Mouse (Mus musculus): ENCODE data around the gene Cd24a. TPM values are rescaled to one million over a fixed set of nuclear protein-coding genes. Genes with fewer than 3 reads are reported as not detected.

The Cd24a gene
- total and polyA plus RNA-seq, 3 experiments: 5.0 to 36.4 (median 19.7) TPM

DNA sequence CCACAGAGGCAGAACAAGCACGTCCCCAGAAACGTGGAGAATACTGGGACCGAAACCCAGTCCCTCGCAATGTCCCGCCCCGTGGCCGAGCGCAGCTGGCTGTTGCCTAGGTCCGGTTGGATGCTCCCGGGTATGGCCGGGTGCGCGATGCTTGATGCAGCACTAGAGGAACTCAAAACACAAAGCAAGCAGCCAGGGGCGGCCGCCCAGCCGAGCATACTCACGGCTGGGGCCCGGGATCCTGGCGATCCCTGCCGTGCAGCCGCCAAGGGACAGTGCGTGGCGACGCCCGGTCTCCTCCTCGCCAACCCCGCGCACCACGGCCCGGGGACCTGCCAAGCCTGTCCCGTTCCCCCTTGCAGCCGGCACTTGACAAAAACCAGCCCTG is 276 bp downstream of the Cd24a start:
- WGBS: 0% methylated on average over 32 of the region's 32 CpGs
- no peak overlapping the region for H3K27ac ChIP-seq
- intact Hi-C loops (cut with DNase I): loop anchor here (10.0 kb wide), 1 partner anchor 496 kb away; no protein-coding TSS in a partner anchor

GRCm38 (mm10) chr10:43578754-43579380 is 783 bp downstream of the Cd24a start:
- Histone ChIP-seq H3K9ac (ENCODE audit: low read depth, low read length) (peak overlapping the region; percentile 48), H3K79me2 (replicated peaks; ENCODE audit: control insufficient read depth, insufficient read depth, low read length) (no peaks in the 10 kb centered on the region), H3K4me1 (ENCODE audit: control insufficient read depth, insufficient read depth, low read length) (peaks cover 3% of the 10 kb centered on the region), H3K27ac (no peak overlapping the region), H3K27me3 (ENCODE audit: control insufficient read depth, insufficient read depth, low read length) (peaks cover 6% of the 10 kb centered on the region), H3K4me3 (peak overlapping the region; percentile 41), H3K36me3 (ENCODE audit: control insufficient read depth, insufficient read depth, low read length) (no peaks in the 10 kb centered on the region)
- 1% methylated on average over 56 of the region's 65 CpGs for WGBS
- peak; percentile 49 to 73 for DNase-seq
- intact Hi-C loops (cut with DNase I): loop anchor here (10.0 kb wide), 1 partner anchor 496 kb away; no protein-coding TSS in a partner anchor
- TF ChIP-seq POLR2A (IDR thresholded peaks at IDR 0.05; ENCODE audit: insufficient read depth, low read depth, low read length): no peak
- TF ChIP-seq EP300 (IDR thresholded peaks at IDR 0.05; ENCODE audit: insufficient read depth, low read depth, low read length): no peak
- TF ChIP-seq CTCF (IDR thresholded peaks at IDR 0.05): no peak

More for the DNA sequence above, 276 bp downstream of the Cd24a start:
- peaks cover 6% of the 10 kb centered on the region for H3K27me3 ChIP-seq (ENCODE audit: control insufficient read depth, insufficient read depth, low read length)
- no peaks in the 10 kb centered on the region for H3K36me3 ChIP-seq (ENCODE audit: control insufficient read depth, insufficient read depth, low read length)
- peaks cover 3% of the 10 kb centered on the region for H3K4me1 ChIP-seq (ENCODE audit: control insufficient read depth, insufficient read depth, low read length)
- 0 out of 2 replicates have a peak overlapping the region, but pooled peaks have one; percentile 46 for H3K9ac ChIP-seq (ENCODE audit: low read depth, low read length)
- peak overlapping the region; percentile 41 for H3K4me3 ChIP-seq
- DNase-seq: peak in 1 of 2 experiments; percentile 43
- no peaks in the 10 kb centered on the region for H3K79me2 ChIP-seq (replicated peaks; ENCODE audit: control insufficient read depth, insufficient read depth, low read length)
- TF ChIP-seq CTCF (IDR thresholded peaks at IDR 0.05): no peak
- TF ChIP-seq POLR2A (IDR thresholded peaks at IDR 0.05; ENCODE audit: insufficient read depth, low read depth, low read length): no peak
- TF ChIP-seq EP300 (IDR thresholded peaks at IDR 0.05; ENCODE audit: insufficient read depth, low read depth, low read length): no peak

GRCm38 (mm10) chr10:43579381-43580261 is 1.5 kb downstream of the Cd24a start:
- intact Hi-C loops (cut with DNase I): loop anchor here (10.0 kb wide), 1 partner anchor 495 kb away; no protein-coding TSS in a partner anchor
- Histone ChIP-seq H3K9ac (ENCODE audit: low read depth, low read length) (peak overlapping the region; percentile 48; the same call in 1 of the 2 replicates), H3K27ac (no peak overlapping the region), H3K27me3 (ENCODE audit: control insufficient read depth, insufficient read depth, low read length) (peaks cover 6% of the 10 kb centered on the region), H3K4me3 (peak overlapping the region; percentile 41), H3K36me3 (ENCODE audit: control insufficient read depth, insufficient read depth, low read length) (no peaks in the 10 kb centered on the region), H3K79me2 (replicated peaks; ENCODE audit: control insufficient read depth, insufficient read depth, low read length) (no peaks in the 10 kb centered on the region), H3K4me1 (ENCODE audit: control insufficient read depth, insufficient read depth, low read length) (peaks cover 3% of the 10 kb centered on the region)
- peak; percentile 26 to 37 for DNase-seq
- no peak for TF ChIP-seq EP300 (IDR thresholded peaks at IDR 0.05; ENCODE audit: insufficient read depth, low read depth, low read length)
- TF ChIP-seq POLR2A (IDR thresholded peaks at IDR 0.05; ENCODE audit: insufficient read depth, low read depth, low read length): no peak
- no peak for TF ChIP-seq CTCF (IDR thresholded peaks at IDR 0.05)
- WGBS: under 1% methylated on average over 49 of the region's 49 CpGs

DNA sequence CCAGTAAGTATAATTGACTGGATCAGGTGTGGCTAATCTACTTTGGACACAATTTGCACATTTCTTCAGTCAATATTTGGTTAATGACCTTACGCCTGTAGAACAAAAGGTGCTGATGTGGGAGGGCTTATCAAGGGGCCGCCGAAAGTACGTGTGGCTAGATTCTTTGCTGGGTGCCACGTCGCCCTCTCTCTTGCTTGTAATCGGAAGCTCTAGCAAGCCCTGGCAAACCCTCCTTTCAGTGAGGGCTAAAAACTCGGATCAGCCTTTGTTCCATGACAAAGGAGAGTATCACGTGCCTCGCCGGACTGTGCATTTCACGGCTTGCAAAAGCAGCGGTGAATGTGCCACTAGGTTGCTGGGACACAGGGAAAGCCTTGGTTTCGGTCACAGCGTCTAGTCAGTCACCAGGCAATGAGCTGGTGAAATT is 2.6 kb downstream of the Cd24a start:
- intact Hi-C loops (cut with DNase I): no loop called here

DNA sequence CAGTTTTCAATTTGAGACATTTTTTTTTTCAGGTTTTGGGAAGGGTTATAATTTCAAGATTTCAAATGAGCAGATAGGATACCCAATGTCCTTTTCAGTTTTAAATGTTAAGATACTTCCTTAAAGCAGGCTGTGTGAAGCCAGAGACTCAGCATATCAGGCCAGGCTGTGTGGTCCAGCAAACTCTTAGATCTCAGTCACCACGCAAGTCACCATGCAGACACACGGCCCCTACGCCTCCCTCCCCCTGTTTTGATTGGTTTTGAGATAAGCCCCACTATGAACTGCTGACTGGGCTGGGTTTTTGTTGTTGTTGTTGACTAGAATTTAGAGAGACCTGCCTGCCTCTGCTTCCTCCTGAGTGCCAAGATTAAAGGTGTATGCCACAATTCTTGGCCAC is 3.2 kb downstream of the Cd24a start:
- Histone ChIP-seq H3K4me1 (ENCODE audit: control insufficient read depth, insufficient read depth, low read length) (peaks cover 3% of the 10 kb centered on the region), H3K27ac (no peak overlapping the region), H3K4me3 (no peak overlapping the region), H3K36me3 (ENCODE audit: control insufficient read depth, insufficient read depth, low read length) (no peaks in the 10 kb centered on the region), H3K79me2 (replicated peaks; ENCODE audit: control insufficient read depth, insufficient read depth, low read length) (no peaks in the 10 kb centered on the region), H3K27me3 (ENCODE audit: control insufficient read depth, insufficient read depth, low read length) (peaks cover 6% of the 10 kb centered on the region), H3K9ac (ENCODE audit: low read depth, low read length) (no peak overlapping the region)
- intact Hi-C loops (cut with DNase I): no loop called here
- no peak for DNase-seq
- 74% methylated on average over 3 of the region's 3 CpGs for WGBS
- no peak for TF ChIP-seq POLR2A (IDR thresholded peaks at IDR 0.05; ENCODE audit: insufficient read depth, low read depth, low read length)
- no peak for TF ChIP-seq EP300 (IDR thresholded peaks at IDR 0.05; ENCODE audit: insufficient read depth, low read depth, low read length)
- TF ChIP-seq CTCF (IDR thresholded peaks at IDR 0.05): no peak

More for the DNA sequence above, 2.6 kb downstream of the Cd24a start:
- peak overlapping the region; percentile 6; the same call in 1 of the 2 replicates for H3K9ac ChIP-seq (ENCODE audit: low read depth, low read length)
- peaks cover 6% of the 10 kb centered on the region for H3K27me3 ChIP-seq (ENCODE audit: control insufficient read depth, insufficient read depth, low read length)
- no peak overlapping the region for H3K27ac ChIP-seq
- no peaks in the 10 kb centered on the region for H3K36me3 ChIP-seq (ENCODE audit: control insufficient read depth, insufficient read depth, low read length)
- peak; percentile 14 to 20 for DNase-seq
- peak overlapping the region; percentile 14; the same call in 1 of the 2 replicates for H3K4me3 ChIP-seq
- H3K79me2 ChIP-seq (replicated peaks; ENCODE audit: control insufficient read depth, insufficient read depth, low read length): no peaks in the 10 kb centered on the region
- H3K4me1 ChIP-seq (ENCODE audit: control insufficient read depth, insufficient read depth, low read length): peaks cover 3% of the 10 kb centered on the region
- 2% methylated on average over 15 of the region's 15 CpGs for WGBS
- no peak for TF ChIP-seq POLR2A (IDR thresholded peaks at IDR 0.05; ENCODE audit: insufficient read depth, low read depth, low read length)
- TF ChIP-seq CTCF (IDR thresholded peaks at IDR 0.05): no peak
- TF ChIP-seq EP300 (IDR thresholded peaks at IDR 0.05; ENCODE audit: insufficient read depth, low read depth, low read length): no peak
